Mouse (Mus musculus) hindbrain, embryonic 12.5 days (tissue): ENCODE data around the gene 3110021N24Rik. TPM values are rescaled to one million over a fixed set of nuclear protein-coding genes. Genes with fewer than 3 reads are reported as not detected.
"Not testable (repeated sequence)": the region's sequence is repeated elsewhere in the genome, so short reads cannot be mapped to it uniquely, and the experiment has no call there.

ENCODE experiments used
- ATAC-seq: fragments of 200-750 bp; cut with Nextera tagmentation; 2 replicates; pipeline ENCODE4 v1.8.0; 2017; ENCODE audit warnings: moderate TSS enrichment; ENCODE audit not compliant: low FRiP score
- H3K27ac ChIP-seq: fragments of 300-500 bp; sonication (generic); 2 replicates; pipeline ENCODE4 v1.5.1; 2016; ENCODE audit warnings: mild to moderate bottlenecking
- H3K27me3 ChIP-seq: fragments of 300-500 bp; sonication (generic); 2 replicates; pipeline ENCODE4 v1.6.1; 2016; ENCODE audit warnings: mild to moderate bottlenecking
- H3K36me3 ChIP-seq: fragments of 300-500 bp; sonication (generic); 2 replicates; pipeline ENCODE4 v1.6.1; 2016; ENCODE audit warnings: mild to moderate bottlenecking
- H3K4me1 ChIP-seq: fragments of 300-500 bp; sonication (generic); 2 replicates; pipeline ENCODE4 v1.6.1; 2016
- H3K4me2 ChIP-seq: fragments of 300-500 bp; sonication (generic); replicated peaks from 2 replicates; pipeline ENCODE4 v1.6.1; 2016; ENCODE audit warnings: mild to moderate bottlenecking
- H3K4me3 ChIP-seq: fragments of 300-500 bp; sonication (generic); 2 replicates; pipeline ENCODE4 v1.5.1; 2016; ENCODE audit warnings: mild to moderate bottlenecking
- H3K9ac ChIP-seq: fragments of 300-500 bp; sonication (generic); 2 replicates; pipeline ENCODE4 v1.6.1; 2016; ENCODE audit warnings: mild to moderate bottlenecking, moderate library complexity
- H3K9me3 ChIP-seq: fragments of 300-500 bp; sonication (generic); replicated peaks from 2 replicates; pipeline ENCODE4 v1.6.1; 2016; ENCODE audit warnings: mild to moderate bottlenecking
- WGBS: fragments of 180-500 bp; shearing (Covaris S2); methylation state at CpG from one replicate; pipeline ENCODE4 v1.1.7; 2016; 5-methylcytosine and 5-hydroxymethylcytosine counted together
- polyA plus RNA-seq: library from polyadenylated mRNA; unstranded; fragments of >200 nt; fragmentation: Nextera tagmentation; extraction: Ambion mirVana; gene quantifications from 2 replicates; pipeline ENCODE4 v1.2.1, GENCODE M21; 2016

3110021N24Rik gene
- 1.6 and 2.4 TPM in 2 replicates for polyA plus RNA-seq

GRCm38 (mm10) chr4:108719349-108719748 lies at the start of gene 3110021N24Rik:
3110021N24Rik (plus strand) TSS chr4:108719649.
- no peak within 1 kb of the TSS for H3K4me3 ChIP-seq
- no peak within 1 kb of the TSS for H3K27ac ChIP-seq
- no peaks in the 10 kb centered on the region for H3K27me3 ChIP-seq
- no peak for ATAC-seq
- no peaks in the 10 kb centered on the region for H3K4me1 ChIP-seq
- H3K4me2 ChIP-seq: no peak within 1 kb of the TSS
- no peak within 1 kb of the TSS for H3K9ac ChIP-seq
- 90% methylated on average over 5 of the region's 5 CpGs for WGBS
- H3K9me3 ChIP-seq: no peaks in the 10 kb centered on the region
- H3K36me3 ChIP-seq: peaks cover 19% of the 10 kb centered on the region

- H3K9ac ChIP-seq: no peak overlapping the region
- 56% methylated on average over 3 of the region's 3 CpGs for WGBS
- peaks cover 21% of the 10 kb centered on the region for H3K36me3 ChIP-seq
- no peak overlapping the region for H3K4me3 ChIP-seq
- H3K9me3 ChIP-seq: no peaks in the 10 kb centered on the region
- H3K4me2 ChIP-seq: no peak overlapping the region
- no peaks in the 10 kb centered on the region for H3K27me3 ChIP-seq
- H3K27ac ChIP-seq: no peak overlapping the region
- H3K4me1 ChIP-seq: no peaks in the 10 kb centered on the region
- ATAC-seq: no peak
Observed at GRCm38 (mm10) chr4:108686156-108686555, 33.3 kb upstream of the 3110021N24Rik start.

GRCm38 (mm10) chr4:108687098-108687497 lies 32.4 kb upstream of the 3110021N24Rik start:
- H3K27ac ChIP-seq, H3K4me3 ChIP-seq, ATAC-seq, H3K9ac ChIP-seq, H3K9me3 ChIP-seq, H3K4me2 ChIP-seq, H3K27me3 ChIP-seq, H3K4me1 ChIP-seq: not testable (repeated sequence)
- H3K36me3 ChIP-seq: peaks cover 26% of the 10 kb centered on the region
- 96% methylated on average over 6 of the region's 7 CpGs for WGBS

- 96% methylated on average over 3 of the region's 3 CpGs for WGBS
- no peak for ATAC-seq
- no peaks in the 10 kb centered on the region for H3K4me1 ChIP-seq
- H3K4me3 ChIP-seq: no peak overlapping the region
- no peaks in the 10 kb centered on the region for H3K27me3 ChIP-seq
- no peaks in the 10 kb centered on the region for H3K9me3 ChIP-seq
- no peak overlapping the region for H3K9ac ChIP-seq
- H3K27ac ChIP-seq: no peak overlapping the region
- H3K36me3 ChIP-seq: peaks cover 23% of the 10 kb centered on the region
- H3K4me2 ChIP-seq: no peak overlapping the region
Observed at GRCm38 (mm10) chr4:108690479-108690878, 29.0 kb upstream of the 3110021N24Rik start.

- Histone ChIP-seq H3K4me2 (no peak overlapping the region), H3K9me3 (no peaks in the 10 kb centered on the region), H3K27me3 (no peaks in the 10 kb centered on the region), H3K4me3 (no peak overlapping the region), H3K4me1 (no peaks in the 10 kb centered on the region), H3K27ac (no peak overlapping the region), H3K36me3 (peaks cover 21% of the 10 kb centered on the region), H3K9ac (no peak overlapping the region)
- ATAC-seq: no peak
Observed at GRCm38 (mm10) chr4:108691469-108691868, 28.0 kb upstream of the 3110021N24Rik start.

- Histone ChIP-seq H3K9me3 (no peaks in the 10 kb centered on the region), H3K27ac (no peak overlapping the region), H3K4me3 (no peak overlapping the region), H3K27me3 (no peaks in the 10 kb centered on the region), H3K9ac (no peak overlapping the region), H3K36me3 (no peaks in the 10 kb centered on the region), H3K4me1 (no peaks in the 10 kb centered on the region), H3K4me2 (no peak overlapping the region)
- ATAC-seq: no peak
- WGBS: 52% methylated on average over 3 of the region's 3 CpGs
Observed at GRCm38 (mm10) chr4:108696934-108697333, 22.5 kb upstream of the 3110021N24Rik start.

- Histone ChIP-seq H3K4me3 (no peak overlapping the region), H3K36me3 (peaks cover 3% of the 10 kb centered on the region; the same call in 1 of the 2 replicates), H3K9ac (no peak overlapping the region), H3K27ac (no peak overlapping the region), H3K4me2 (no peak overlapping the region), H3K4me1 (no peaks in the 10 kb centered on the region), H3K27me3 (no peaks in the 10 kb centered on the region), H3K9me3 (no peaks in the 10 kb centered on the region)
- 87% methylated on average over 5 of the region's 5 CpGs for WGBS
- ATAC-seq: no peak
Observed at GRCm38 (mm10) chr4:108708209-108708608, 11.2 kb upstream of the 3110021N24Rik start.

GRCm38 (mm10) chr4:108721245-108721784 lies 1.9 kb downstream of the 3110021N24Rik start:
- 78% methylated on average over 3 of the region's 3 CpGs for WGBS
- no peak for ATAC-seq
- Histone ChIP-seq H3K27me3 (no peaks in the 10 kb centered on the region), H3K4me3 (no peak overlapping the region), H3K27ac (no peak overlapping the region), H3K9ac (no peak overlapping the region), H3K9me3 (no peaks in the 10 kb centered on the region), H3K4me1 (no peaks in the 10 kb centered on the region), H3K36me3 (peaks cover 22% of the 10 kb centered on the region), H3K4me2 (no peak overlapping the region)

- no peak for ATAC-seq
- Histone ChIP-seq H3K4me2 (no peak overlapping the region), H3K9me3 (no peaks in the 10 kb centered on the region), H3K9ac (no peak overlapping the region), H3K4me1 (no peaks in the 10 kb centered on the region), H3K36me3 (peaks cover 14% of the 10 kb centered on the region), H3K27me3 (no peaks in the 10 kb centered on the region), H3K4me3 (no peak overlapping the region), H3K27ac (no peak overlapping the region)
- WGBS: 92% methylated on average over 2 of the region's 2 CpGs
Observed at GRCm38 (mm10) chr4:108724102-108724501, 4.7 kb downstream of the 3110021N24Rik start.

GRCm38 (mm10) chr4:108730450-108730849 lies 11.0 kb downstream of the 3110021N24Rik start:
- peaks cover 3% of the 10 kb centered on the region; the same call in 1 of the 2 replicates for H3K4me1 ChIP-seq
- no peaks in the 10 kb centered on the region for H3K9me3 ChIP-seq
- no peak overlapping the region for H3K4me3 ChIP-seq
- no peak for ATAC-seq
- H3K9ac ChIP-seq: no peak overlapping the region
- no peaks in the 10 kb centered on the region for H3K27me3 ChIP-seq
- 93% methylated on average over 1 of the region's 1 CpGs for WGBS
- peaks cover 2% of the 10 kb centered on the region; the same call in 1 of the 2 replicates for H3K36me3 ChIP-seq
- H3K27ac ChIP-seq: no peak overlapping the region
- no peak overlapping the region for H3K4me2 ChIP-seq

GRCm38 (mm10) chr4:108731582-108731981 lies 12.1 kb downstream of the 3110021N24Rik start:
- H3K4me2 ChIP-seq: no peak overlapping the region
- H3K9ac ChIP-seq: no peak overlapping the region
- no peak for ATAC-seq
- no peak overlapping the region for H3K4me3 ChIP-seq
- no peaks in the 10 kb centered on the region for H3K27me3 ChIP-seq
- 28% methylated on average over 3 of the region's 3 CpGs for WGBS
- H3K9me3 ChIP-seq: no peaks in the 10 kb centered on the region
- peaks cover 3% of the 10 kb centered on the region; the same call in 1 of the 2 replicates for H3K4me1 ChIP-seq
- H3K27ac ChIP-seq: no peak overlapping the region
- no peaks in the 10 kb centered on the region for H3K36me3 ChIP-seq

- H3K27ac ChIP-seq: no peak overlapping the region
- no peaks in the 10 kb centered on the region for H3K36me3 ChIP-seq
- no peak overlapping the region for H3K4me3 ChIP-seq
- WGBS: 89% methylated on average over 3 of the region's 3 CpGs
- no peak for ATAC-seq
- H3K4me1 ChIP-seq: no peaks in the 10 kb centered on the region
- no peaks in the 10 kb centered on the region for H3K27me3 ChIP-seq
- H3K9ac ChIP-seq: no peak overlapping the region
- no peak overlapping the region for H3K4me2 ChIP-seq
- H3K9me3 ChIP-seq: no peaks in the 10 kb centered on the region
Observed at GRCm38 (mm10) chr4:108746160-108746873, 26.9 kb downstream of the 3110021N24Rik start.

GRCm38 (mm10) chr4:108759583-108759982 lies 40.1 kb downstream of the 3110021N24Rik start:
- H3K4me3 ChIP-seq: no peak overlapping the region
- no peaks in the 10 kb centered on the region for H3K9me3 ChIP-seq
- no peak overlapping the region for H3K9ac ChIP-seq
- no peak for ATAC-seq
- WGBS: 95% methylated on average over 3 of the region's 3 CpGs
- no peaks in the 10 kb centered on the region for H3K36me3 ChIP-seq
- H3K27ac ChIP-seq: no peak overlapping the region
- H3K4me2 ChIP-seq: no peak overlapping the region
- no peaks in the 10 kb centered on the region for H3K27me3 ChIP-seq
- no peaks in the 10 kb centered on the region for H3K4me1 ChIP-seq
